Mouse (Mus musculus) heart, embryonic 16.5 days (tissue): ENCODE results near the gene Cyfip1. TPM values are rescaled to one million over a fixed set of nuclear protein-coding genes. Genes with fewer than 3 reads are reported as not detected.
A peak's percentile ranks its signal among the peaks of the same experiment; 100 is the strongest.

Experiments
- ATAC-seq: fragments of 200-750 bp; cut with Nextera tagmentation; replicated peaks from 2 replicates; pipeline ENCODE4 v1.8.0; 2017; ENCODE audit warnings: moderate number of reproducible peaks; ENCODE audit not compliant: insufficient read depth, low FRiP score; ENCODE audit errors: extremely low read depth
- H3K27ac ChIP-seq: fragments of 300-500 bp; sonication (generic); 2 replicates; pipeline ENCODE4 v1.5.1; 2014; ENCODE audit warnings: mild to moderate bottlenecking, low read length, control low read depth, moderate library complexity
- H3K27me3 ChIP-seq: fragments of 300-500 bp; sonication (generic); 2 replicates; pipeline ENCODE4 v1.6.1; 2014; ENCODE audit warnings: low read length, mixed read lengths; ENCODE audit not compliant: control insufficient read depth, insufficient read depth
- H3K36me3 ChIP-seq: fragments of 300-500 bp; sonication (generic); 2 replicates; pipeline ENCODE4 v1.6.1; 2014; ENCODE audit not compliant: control insufficient read depth, insufficient read depth
- H3K4me1 ChIP-seq: fragments of 300-500 bp; sonication (generic); 2 replicates; pipeline ENCODE4 v1.6.1; 2014; ENCODE audit warnings: low read length, mixed read lengths; ENCODE audit not compliant: control insufficient read depth, insufficient read depth
- H3K4me2 ChIP-seq: fragments of 300-500 bp; sonication (generic); 2 replicates; pipeline ENCODE4 v1.6.1; 2014; ENCODE audit warnings: low read depth, mild to moderate bottlenecking, control low read depth, low read length
- H3K4me3 ChIP-seq: fragments of 300-500 bp; sonication (generic); 2 replicates; pipeline ENCODE4 v1.5.1; 2014; ENCODE audit warnings: mild to moderate bottlenecking, control low read depth, low read length
- H3K9ac ChIP-seq: fragments of 300-500 bp; sonication (generic); 2 replicates; pipeline ENCODE4 v1.6.1; 2014; ENCODE audit warnings: low read length, control low read depth
- H3K9me3 ChIP-seq: fragments of 300-500 bp; sonication (generic); replicated peaks from 2 replicates; pipeline ENCODE4 v1.6.1; 2016; ENCODE audit warnings: low read length; ENCODE audit not compliant: control insufficient read depth
- whole genome bisulfite sequencing: fragments of 180-500 bp; shearing (Covaris S2); extraction: QIAGEN DNeasy Blood & Tissue Kit; methylation state at CpG from one replicate; pipeline ENCODE4 v1.1.7; 2014; 5-methylcytosine and 5-hydroxymethylcytosine counted together
- polyA plus RNA-seq: library from polyadenylated mRNA; unstranded; fragments of >200 nt; fragmentation: Nextera tagmentation; extraction: Ambion mirVana; gene quantifications from 2 replicates; pipeline ENCODE4 v1.2.1, GENCODE M21; 2015

Cyfip1 gene
- polyA plus RNA-seq, 1 experiment from 2014 or later, result 44.5 TPM

DNA sequence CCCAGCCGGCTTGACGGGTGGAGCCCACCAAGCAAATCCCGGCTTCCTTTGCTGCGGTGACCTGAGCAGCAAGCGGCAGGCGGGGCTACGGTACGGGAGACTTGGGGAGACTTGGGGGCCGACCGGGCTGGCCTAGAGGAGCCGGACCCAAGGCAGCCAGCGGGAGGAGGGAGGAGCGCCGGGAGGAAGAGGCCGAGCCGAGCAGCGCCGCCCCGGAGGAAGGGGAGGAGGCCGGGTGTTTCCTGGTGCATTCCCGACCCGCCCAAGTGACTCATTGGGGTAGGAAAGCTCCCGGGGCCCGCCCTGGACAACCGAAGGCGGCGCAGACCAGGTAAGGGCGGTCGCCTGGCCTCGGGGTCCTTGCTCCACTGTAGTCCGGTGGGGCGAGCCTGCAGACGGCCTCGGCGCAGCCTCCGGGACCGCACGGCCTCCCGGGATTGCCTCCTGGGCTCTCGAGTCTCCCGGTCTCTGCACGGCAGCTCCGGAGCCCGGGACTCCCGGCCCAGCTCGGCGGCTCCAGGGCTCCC lies 495 bp downstream of the Cyfip1 start:
- WGBS, result 0% methylated on average over 42 of the region's 47 CpGs
- Histone ChIP-seq H3K27ac (peak overlapping the region; percentile 97), H3K9me3 (no peaks in the 10 kb centered on the region), H3K9ac (peak overlapping the region; percentile 97), H3K36me3 (no peaks in the 10 kb centered on the region), H3K4me3 (peak overlapping the region; percentile 96), H3K4me2 (peak overlapping the region; percentile 90), H3K27me3 (no peaks in the 10 kb centered on the region), H3K4me1 (peaks cover 10% of the 10 kb centered on the region)
- peak; percentile 97 for ATAC-seq

DNA sequence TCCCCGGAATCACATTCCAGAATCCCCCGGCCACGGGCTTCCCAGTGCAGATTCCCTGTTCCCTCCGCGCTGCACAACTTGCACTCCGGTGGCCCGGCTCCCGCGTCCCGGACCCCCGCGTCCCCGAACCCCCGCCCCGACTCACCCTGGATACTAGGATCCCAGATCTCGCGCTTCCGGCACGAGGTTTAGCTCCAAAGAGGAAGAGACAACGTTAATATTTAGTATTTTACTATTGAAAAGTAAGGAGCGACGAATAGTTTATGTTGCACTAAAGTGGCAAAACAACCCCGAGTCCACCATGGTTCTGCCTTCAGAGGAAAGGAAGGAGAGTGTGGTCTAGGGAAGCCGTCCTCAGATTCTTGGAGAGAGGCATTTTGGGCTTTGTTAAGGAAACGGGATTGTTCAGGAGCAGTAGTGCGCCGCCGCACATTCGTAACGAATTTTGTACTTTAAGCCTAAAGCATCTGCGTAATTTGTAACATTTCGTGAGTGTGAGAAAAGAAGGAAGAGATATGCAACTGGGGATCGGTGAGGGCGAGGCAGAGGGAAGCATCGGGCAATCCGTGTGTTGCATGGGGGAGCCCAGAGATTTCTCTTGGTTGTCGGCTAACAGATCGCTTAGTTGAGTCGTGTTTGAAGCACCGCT lies 1.1 kb downstream of the Cyfip1 start:
- Histone ChIP-seq H3K4me3 (peak overlapping the region; percentile 96), H3K27ac (peak overlapping the region; percentile 97), H3K27me3 (no peaks in the 10 kb centered on the region), H3K9me3 (no peaks in the 10 kb centered on the region), H3K4me2 (peak overlapping the region; percentile 90), H3K36me3 (no peaks in the 10 kb centered on the region), H3K9ac (peak overlapping the region; percentile 97), H3K4me1 (peaks cover 10% of the 10 kb centered on the region)
- ATAC-seq, result peak; percentile 39
- WGBS, result under 1% methylated on average over 40 of the region's 40 CpGs

DNA sequence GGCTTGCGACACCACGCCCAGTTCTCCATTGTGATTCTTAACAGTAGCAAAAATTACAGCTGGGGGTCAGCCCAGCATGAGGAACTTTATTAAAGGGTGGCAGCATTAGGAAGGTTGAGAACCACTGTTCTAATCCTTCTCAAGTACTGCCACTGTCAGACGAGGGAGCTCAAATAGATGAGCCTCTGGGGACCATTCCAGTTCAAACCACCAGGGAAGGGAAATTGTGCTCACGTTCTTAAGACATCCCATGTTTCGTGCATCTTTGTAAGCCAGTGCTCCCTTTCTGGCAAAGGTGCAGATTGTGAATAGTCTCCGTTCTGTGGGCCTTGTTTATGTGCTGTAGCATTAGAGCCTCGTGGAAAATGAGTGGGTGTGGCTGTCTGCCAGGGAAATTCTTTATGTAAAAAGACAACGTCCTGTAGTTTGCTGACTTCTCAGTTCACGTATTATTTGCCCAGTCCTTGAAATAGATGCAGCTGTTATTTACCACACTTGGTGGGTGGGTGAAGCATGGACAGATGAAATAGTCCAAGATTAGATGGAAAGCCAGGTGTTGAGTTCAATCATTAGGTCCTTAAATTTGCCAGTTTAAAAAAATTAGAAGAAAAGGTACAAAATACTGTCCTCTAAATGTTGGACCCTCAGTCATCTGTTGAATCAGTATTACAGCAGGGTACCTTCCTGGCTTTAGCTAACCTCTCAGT lies 5.2 kb downstream of the Cyfip1 start:
- WGBS, result 52% methylated on average over 9 of the region's 9 CpGs
- no peak overlapping the region for H3K9ac ChIP-seq
- H3K27ac ChIP-seq, result no peak overlapping the region
- H3K36me3 ChIP-seq, result no peaks in the 10 kb centered on the region
- H3K4me3 ChIP-seq, result no peak overlapping the region
- no peaks in the 10 kb centered on the region for H3K9me3 ChIP-seq
- ATAC-seq, result no peak
- H3K4me2 ChIP-seq, result no peak overlapping the region
- no peaks in the 10 kb centered on the region for H3K27me3 ChIP-seq
- H3K4me1 ChIP-seq, result peaks cover 16% of the 10 kb centered on the region

DNA sequence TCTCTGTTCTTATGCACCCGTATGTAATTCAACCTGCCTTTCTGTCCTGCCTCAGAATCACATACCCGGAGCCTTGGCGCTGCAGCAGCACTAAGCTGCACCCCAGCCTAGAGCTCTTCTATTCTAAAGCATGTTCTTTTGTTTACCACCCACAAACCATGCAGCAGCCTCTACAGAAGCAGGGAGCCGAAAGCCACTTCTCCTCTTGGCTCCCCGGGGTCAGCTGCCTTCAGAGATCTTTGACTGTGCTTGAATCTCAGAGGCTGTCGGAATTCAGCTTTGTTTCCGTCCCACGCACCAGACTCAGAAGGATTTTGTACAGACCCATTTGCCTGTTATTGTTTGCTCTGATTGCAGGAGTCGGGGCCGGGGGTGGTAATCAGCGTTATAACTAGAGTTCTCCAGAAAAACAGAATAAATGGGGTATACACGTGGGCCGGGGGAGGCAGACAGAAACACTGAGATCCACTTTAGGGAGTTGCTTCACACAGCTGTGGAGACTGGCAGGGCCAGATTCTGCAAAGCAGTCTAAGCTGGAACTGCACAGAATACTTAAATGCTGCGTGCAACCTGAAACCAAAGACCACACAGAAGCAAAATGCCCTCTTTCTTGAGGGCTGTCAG lies 8.5 kb downstream of the Cyfip1 start:
- Histone ChIP-seq H3K4me2 (no peak overlapping the region), H3K27me3 (no peaks in the 10 kb centered on the region), H3K9me3 (no peaks in the 10 kb centered on the region), H3K36me3 (no peaks in the 10 kb centered on the region), H3K27ac (no peak overlapping the region), H3K4me3 (no peak overlapping the region), H3K9ac (no peak overlapping the region), H3K4me1 (peaks cover 13% of the 10 kb centered on the region)
- no peak for ATAC-seq
- 60% methylated on average over 14 of the region's 14 CpGs for WGBS

DNA sequence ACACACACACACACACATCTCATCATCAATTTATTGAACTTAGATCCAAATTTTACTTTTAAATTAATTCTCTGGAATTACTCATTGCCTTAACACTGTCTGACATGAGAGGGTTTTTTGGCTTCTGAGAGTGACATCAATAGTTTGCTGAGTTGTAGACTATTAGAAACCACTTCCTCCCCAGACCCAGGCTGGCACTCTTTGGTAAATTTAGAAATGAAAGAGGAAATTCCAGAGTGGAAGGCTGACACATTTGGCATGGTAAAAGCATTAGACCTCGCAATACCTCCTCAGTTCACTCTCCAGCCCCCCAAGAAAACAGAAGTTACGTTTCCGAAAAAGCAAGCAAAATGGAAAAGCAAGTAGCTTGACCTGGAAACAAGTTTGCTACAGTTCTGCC lies 11.2 kb downstream of the Cyfip1 start:
- Histone ChIP-seq H3K27me3 (no peaks in the 10 kb centered on the region), H3K4me2 (no peak overlapping the region), H3K36me3 (no peaks in the 10 kb centered on the region), H3K4me3 (no peak overlapping the region), H3K27ac (no peak overlapping the region), H3K9ac (no peak overlapping the region), H3K9me3 (no peaks in the 10 kb centered on the region), H3K4me1 (peaks cover 13% of the 10 kb centered on the region)
- no peak for ATAC-seq
- 61% methylated on average over 3 of the region's 3 CpGs for WGBS

DNA sequence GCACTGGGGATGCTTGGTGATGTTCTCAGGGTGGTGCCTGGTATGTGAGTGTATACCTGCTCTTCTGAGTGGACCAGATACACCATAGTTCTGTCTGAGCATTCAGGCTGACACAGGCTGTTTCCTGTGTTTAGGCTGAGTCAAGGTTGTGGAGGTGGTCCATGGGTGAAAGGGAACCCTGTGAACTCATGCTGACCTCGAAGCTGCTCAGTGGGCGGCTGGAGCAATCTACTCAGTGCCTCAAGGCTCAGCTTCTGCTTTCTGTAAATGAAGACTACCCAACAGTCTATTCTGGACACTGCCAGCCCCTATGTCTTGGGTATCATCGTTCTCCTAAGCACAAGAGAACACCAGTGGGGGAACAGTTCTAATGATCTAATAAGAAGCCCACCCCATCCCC lies 14.1 kb downstream of the Cyfip1 start:
- 78% methylated on average over 3 of the region's 3 CpGs for WGBS
- H3K9me3 ChIP-seq, result no peaks in the 10 kb centered on the region
- ATAC-seq, result no peak

DNA sequence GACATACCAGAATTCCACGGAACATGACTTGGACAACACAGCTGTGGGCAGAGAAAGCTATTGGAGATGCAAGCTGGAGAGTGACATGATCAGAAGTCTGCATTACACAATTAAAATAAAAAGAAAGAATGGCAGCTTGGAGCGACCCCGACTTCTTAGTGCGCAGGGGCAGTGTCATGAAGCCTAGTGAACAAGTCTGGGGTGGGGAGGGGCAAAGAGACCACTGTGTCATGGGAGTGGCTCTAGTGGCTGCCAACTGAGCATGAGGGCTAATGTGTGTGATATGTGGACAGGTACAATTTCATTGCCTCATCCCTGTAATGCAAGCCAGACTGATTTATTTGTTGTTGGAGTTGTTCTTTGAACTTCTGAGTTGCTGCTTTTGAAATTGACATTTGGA lies 15.2 kb downstream of the Cyfip1 start:
- ATAC-seq, result no peak
- WGBS, result 94% methylated on average over 4 of the region's 4 CpGs

More for the DNA sequence above, 14.1 kb downstream of the Cyfip1 start:
- peaks cover 10% of the 10 kb centered on the region for H3K4me1 ChIP-seq
- H3K9ac ChIP-seq, result no peak overlapping the region
- H3K36me3 ChIP-seq, result no peaks in the 10 kb centered on the region
- no peak overlapping the region for H3K27ac ChIP-seq
- H3K4me3 ChIP-seq, result no peak overlapping the region
- no peak overlapping the region for H3K4me2 ChIP-seq
- no peaks in the 10 kb centered on the region for H3K27me3 ChIP-seq

DNA sequence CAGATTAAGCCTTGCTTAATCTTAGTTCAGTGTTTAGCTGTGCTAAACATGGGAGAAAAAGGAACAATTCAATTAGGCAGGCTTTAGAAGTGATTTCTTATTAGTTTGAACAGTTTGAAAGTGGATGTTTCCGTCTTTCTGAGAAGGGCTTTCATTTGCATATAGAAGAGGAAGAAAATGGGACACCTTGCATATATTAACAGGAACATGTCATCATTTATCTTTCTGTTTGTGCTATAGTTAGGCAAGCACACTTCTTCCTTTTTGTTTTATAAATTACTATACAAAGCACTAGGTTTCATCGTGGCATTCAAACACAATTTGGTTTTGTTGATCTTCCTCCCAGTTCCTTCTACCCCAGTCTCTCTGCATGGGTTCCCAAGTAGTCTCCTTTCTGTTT lies 16.2 kb downstream of the Cyfip1 start:
- Histone ChIP-seq H3K9ac (no peak overlapping the region), H3K4me3 (no peak overlapping the region), H3K36me3 (no peaks in the 10 kb centered on the region), H3K27me3 (no peaks in the 10 kb centered on the region), H3K27ac (no peak overlapping the region), H3K4me2 (no peak overlapping the region), H3K9me3 (no peaks in the 10 kb centered on the region), H3K4me1 (peaks cover 7% of the 10 kb centered on the region)
- ATAC-seq, result no peak
- WGBS, result 81% methylated on average over 2 of the region's 2 CpGs

More for the DNA sequence above, 15.2 kb downstream of the Cyfip1 start:
- Histone ChIP-seq H3K4me2 (no peak overlapping the region), H3K36me3 (no peaks in the 10 kb centered on the region), H3K9ac (no peak overlapping the region), H3K4me1 (peaks cover 10% of the 10 kb centered on the region), H3K27me3 (no peaks in the 10 kb centered on the region), H3K27ac (no peak overlapping the region), H3K9me3 (no peaks in the 10 kb centered on the region), H3K4me3 (no peak overlapping the region)
